Mouse (Mus musculus) layer of hippocampus, adult 2 months (tissue): ENCODE data around the gene Vps37c. TPM values are rescaled to one million over a fixed set of nuclear protein-coding genes. Genes with fewer than 3 reads are reported as not detected.

Experiments used
- DNase-seq, 2 experiments: peaks; one replicate each; pipeline ENCODE4 v3.0.0; 2022; ENCODE audit warnings: low spot score in 2 of 2
- H3K27ac ChIP-seq: fragments of 200-600 bp; 2 replicates; pipeline ENCODE4 v1.8.1; 2022
- H3K4me3 ChIP-seq: fragments of 200-600 bp; 2 replicates; pipeline ENCODE4 v1.8.1; 2022; ENCODE audit warnings: mild to moderate bottlenecking
- CTCF ChIP-seq: fragments of 200-600 bp; conservative IDR thresholded peaks from 2 replicates; pipeline ENCODE4 v1.8.1; 2022; ENCODE audit warnings: antibody characterized with exemption, mild to moderate bottlenecking, moderate library complexity
- total RNA-seq, 2 experiments: library from RNA; stranded (reverse); gene quantifications; 2 replicates each; pipeline ENCODE4 v1.2.3; 2021

The Vps37c gene
- total RNA-seq, 2 experiments from 2014 or later = 21.7 to 22.4 TPM

DNA sequence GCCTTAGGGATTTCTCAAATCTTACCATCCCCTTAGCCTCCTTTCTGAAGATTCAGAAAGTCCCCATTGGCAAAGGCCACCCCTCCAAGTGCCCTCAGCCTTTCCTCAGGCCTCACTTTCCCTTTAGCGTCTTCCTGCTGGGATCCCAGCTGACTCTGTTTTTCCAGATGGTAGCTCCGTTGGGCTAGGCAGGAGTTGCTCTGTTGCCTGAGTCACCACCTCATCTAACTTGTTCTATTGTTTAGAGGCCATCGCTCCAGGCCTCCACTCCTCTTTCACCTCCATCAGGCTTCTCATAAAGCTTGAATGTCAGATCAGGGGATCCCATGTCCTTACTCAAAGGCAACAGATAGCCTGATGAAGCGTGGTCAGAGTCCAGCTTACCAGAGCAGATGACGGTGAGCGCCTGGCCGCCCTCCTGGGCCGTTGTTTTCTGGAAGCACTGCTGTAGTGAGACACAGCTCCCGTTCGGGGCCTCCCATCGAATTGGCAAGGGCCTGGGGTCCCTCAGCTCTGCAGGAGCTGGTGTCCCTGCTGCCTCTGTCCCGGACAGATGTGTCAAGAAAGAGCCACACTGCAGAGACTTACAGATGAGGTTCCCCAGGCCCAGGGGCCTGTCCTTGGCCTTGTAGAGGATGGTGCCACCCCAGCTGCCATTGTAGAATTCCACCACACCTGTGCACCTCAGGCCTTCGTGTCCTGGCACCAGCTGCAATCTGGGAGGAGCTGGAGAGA is 36.3 kb downstream of the Vps37c start:
- H3K27ac ChIP-seq = no peak overlapping the region
- H3K4me3 ChIP-seq = no peak overlapping the region
- no peak for TF ChIP-seq CTCF
- DNase-seq = no peak

DNA sequence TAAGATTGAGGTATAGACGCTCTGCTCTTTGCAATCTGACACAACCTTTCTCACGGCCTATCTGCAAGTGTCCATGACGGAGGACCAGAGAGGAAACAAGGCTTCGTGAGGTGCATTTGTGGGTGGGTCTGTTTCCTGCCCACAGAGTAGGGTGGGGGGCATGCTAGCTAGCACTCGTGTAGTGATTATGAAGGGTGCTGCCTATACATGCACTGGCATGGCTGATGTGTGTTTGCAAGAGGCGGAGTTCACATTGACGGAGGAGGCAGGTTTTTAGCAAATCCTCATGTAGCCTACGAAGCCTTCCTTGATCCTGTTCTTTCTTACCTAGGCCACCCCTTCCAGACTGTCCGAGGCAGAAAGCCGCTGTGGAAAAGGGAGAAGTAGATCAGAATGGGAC is 41.4 kb downstream of the Vps37c start:
- DNase-seq = no peak
- no peak for TF ChIP-seq CTCF
- Histone ChIP-seq H3K27ac (no peak overlapping the region), H3K4me3 (no peak overlapping the region)

DNA sequence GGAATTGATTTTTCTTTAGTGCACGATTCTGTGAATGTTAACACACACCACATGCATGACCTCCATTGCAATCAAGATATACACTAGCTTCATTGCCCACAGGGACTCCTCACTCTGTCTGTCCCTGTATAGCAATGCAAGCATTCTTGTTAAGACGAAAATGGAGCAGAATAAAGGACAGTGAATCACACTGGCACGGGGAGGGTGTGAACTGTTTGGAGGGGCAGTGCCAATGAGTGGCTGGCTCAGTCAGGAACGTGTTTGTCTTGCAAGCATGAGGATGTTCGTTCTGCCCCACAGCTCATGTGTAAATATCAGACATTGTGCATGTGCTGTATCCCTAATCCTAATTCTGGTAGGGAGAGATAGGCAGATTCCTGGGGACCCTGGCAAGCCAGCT is 41.9 kb downstream of the Vps37c start:
- Histone ChIP-seq H3K27ac (no peak overlapping the region), H3K4me3 (no peak overlapping the region)
- no peak for DNase-seq
- no peak for TF ChIP-seq CTCF

DNA sequence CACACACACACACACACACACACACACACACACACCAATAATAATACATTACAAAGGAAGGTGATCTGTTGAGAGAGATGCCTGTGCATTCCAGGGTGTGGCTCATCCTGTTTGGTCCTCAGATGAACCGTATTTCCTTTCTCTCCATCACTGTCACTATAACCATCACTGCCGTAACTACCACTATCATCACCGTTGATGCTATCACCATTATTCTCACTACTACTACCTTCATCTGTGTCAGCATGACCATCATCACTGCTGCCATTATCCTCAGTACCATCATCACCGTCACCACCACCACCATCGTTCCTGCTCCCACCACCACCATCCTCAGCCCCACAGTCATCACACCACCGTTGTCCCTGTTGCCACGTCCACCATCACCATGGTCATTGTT is 43.4 kb downstream of the Vps37c start:
- no peak for TF ChIP-seq CTCF
- DNase-seq = no peak
- no peak overlapping the region for H3K4me3 ChIP-seq
- H3K27ac ChIP-seq = no peak overlapping the region

DNA sequence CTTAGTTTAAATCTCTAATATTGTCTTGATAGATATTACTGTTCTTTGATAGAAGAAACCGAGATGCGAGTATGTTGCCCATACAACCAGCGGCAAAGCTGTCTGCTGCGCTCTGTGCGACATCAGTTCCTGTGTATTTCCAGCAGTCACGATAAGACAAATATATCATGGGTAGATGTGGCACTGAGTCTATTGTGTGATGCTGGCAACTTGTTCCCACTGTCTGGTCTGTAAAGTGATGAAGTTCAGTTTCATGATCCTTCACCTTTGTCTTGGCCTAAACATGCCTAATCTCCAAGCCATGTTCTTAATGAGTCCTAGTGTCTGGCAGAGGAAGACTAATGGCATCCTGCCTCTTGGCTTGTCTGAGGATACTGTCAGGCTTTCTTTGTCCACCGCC is 44.2 kb downstream of the Vps37c start:
- DNase-seq = no peak
- Histone ChIP-seq H3K4me3 (no peak overlapping the region), H3K27ac (no peak overlapping the region)
- no peak for TF ChIP-seq CTCF

DNA sequence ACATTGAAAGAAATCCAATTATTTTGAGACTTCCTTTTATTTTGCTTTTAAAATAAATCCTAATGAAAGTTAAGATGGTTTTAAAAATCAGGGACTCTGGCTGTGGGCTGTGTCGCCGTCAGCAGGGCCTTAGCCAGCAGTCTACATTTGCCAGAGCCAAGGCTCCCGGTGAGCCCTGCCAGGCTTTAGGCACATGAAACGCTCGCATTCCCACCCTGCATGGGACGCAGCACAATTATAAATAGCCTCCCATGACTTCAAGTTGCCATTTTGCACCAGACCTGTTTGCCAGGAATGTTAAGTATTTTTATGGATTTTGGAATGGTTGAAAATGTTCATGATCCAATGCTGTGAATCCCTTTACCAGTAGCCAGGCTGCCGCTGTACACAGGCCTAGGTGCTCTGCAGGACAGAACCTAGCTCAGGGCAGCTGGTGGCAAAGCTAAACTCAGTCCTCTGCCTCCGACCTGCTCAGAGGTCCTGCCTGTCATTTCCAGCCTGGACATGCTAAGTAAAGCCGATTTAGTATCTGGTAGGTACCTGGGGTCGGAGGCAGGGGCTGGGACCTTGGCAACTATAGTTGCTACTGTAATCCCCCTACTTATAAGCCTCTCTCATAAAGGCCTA is 45.1 kb downstream of the Vps37c start:
- DNase-seq = no peak
- Histone ChIP-seq H3K4me3 (no peak overlapping the region), H3K27ac (peak overlapping the region; percentile 14; the same call in 1 of the 2 replicates)
- TF ChIP-seq CTCF = no peak

DNA sequence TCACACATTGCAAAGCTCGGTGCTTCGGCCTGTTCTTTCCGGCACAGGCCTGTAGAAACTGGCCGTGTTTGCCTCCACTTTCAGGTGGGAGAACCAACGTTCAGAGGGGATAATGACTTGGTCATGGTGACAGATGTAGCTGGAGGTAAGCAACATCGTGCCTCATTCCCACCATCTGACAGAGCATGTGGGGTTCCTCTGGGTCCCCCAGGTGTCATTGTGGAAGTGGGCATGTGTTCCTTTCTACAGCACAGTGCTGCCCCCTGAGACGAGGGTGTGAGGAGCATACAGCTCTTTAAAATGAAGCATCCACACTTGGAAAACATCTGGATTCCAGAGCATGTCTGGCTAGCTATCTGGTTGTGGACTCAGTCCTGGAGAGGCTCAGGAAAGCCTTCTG is 46.0 kb downstream of the Vps37c start:
- no peak overlapping the region for H3K27ac ChIP-seq
- TF ChIP-seq CTCF = no peak
- DNase-seq = no peak
- H3K4me3 ChIP-seq = no peak overlapping the region

DNA sequence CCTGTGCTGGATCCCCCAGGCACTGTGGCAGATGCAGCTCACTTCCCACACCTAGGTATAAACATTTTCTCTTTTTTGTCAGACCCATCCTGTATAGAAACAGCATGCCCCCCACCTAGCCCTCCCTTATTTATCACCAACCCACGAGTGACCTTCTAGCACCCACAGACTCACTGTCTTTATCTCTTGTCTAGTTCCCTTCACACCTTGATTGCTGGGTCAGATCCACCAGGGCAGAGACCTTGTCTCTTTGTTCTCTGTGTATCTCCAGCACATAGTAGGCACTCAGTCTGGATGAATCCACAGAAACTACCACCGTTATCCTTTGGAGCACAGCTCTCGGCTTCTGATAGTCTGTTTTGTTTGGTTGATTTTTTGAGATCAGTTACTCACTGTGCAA is 46.5 kb downstream of the Vps37c start:
- no peak for TF ChIP-seq CTCF
- H3K4me3 ChIP-seq = no peak overlapping the region
- no peak overlapping the region for H3K27ac ChIP-seq
- no peak for DNase-seq

DNA sequence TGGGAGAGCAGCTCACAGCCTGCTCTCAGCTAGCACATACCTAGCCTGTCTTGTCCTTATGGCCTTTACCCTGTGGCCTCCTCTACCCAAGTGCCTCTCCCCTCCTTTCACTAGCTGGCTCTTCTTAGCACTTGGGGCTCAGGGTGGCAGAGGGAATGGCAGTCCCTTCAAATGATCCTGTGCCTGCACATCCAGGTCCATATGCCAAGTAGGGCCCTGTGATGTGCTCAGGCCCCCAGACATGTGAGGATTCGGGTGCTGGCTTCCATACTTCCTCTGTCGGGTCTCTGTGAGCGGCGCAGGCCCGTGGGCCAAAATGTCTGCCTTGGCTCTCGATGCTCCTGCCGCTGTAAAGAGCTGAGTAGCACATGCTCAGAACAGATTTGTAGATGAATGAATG is 47.3 kb downstream of the Vps37c start:
- no peak overlapping the region for H3K4me3 ChIP-seq
- TF ChIP-seq CTCF = no peak
- H3K27ac ChIP-seq = no peak overlapping the region
- no peak for DNase-seq

DNA sequence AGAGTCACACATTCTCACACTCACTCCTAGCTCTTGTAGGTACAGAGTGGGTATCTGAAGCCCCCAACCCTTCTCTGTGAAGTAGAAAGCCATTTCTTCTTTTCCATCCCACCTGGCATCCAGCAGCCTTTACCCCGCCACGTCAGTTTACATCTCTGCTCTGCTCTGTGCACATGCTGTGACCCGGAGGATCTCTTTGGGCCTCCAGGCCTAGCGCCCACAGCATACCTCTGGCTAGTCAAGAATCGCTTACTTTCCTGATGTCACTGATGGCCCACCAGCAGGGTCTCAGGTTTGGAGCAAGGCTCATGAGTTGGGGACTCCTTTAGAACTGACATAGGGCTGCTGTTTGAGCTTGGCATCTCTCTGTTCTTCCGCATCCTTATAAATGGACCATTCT is 49.5 kb downstream of the Vps37c start:
- DNase-seq = no peak
- Histone ChIP-seq H3K27ac (no peak overlapping the region), H3K4me3 (no peak overlapping the region)
- no peak for TF ChIP-seq CTCF

DNA sequence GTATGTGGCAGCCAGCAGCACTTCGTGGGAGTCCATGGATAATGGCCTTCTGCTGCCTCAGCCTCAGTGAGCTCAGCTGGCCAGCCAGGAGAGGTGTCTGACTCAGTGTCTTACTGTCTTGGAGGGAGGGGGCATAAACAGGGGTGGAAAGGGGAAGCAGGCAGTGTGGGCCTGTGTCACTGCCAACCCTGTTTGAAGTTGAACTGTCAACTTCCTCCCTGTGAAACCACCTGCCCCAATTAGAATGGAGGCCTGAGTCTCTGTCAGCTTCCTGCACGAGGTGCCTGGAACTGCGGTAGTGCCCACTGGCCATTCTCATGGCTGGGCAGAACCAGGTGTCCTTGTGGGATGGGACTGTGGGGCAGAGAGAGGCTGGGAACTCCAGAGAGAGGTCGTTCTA is 50.3 kb downstream of the Vps37c start, which contains the start of gene Cd5:
Gene Cd5 (minus strand): TSS at position 192 of the 400 bp plus-strand sequence.
- Histone ChIP-seq H3K4me3 (no peak within 1 kb of the TSS), H3K27ac (no peak within 1 kb of the TSS)
- no peak for TF ChIP-seq CTCF

DNA sequence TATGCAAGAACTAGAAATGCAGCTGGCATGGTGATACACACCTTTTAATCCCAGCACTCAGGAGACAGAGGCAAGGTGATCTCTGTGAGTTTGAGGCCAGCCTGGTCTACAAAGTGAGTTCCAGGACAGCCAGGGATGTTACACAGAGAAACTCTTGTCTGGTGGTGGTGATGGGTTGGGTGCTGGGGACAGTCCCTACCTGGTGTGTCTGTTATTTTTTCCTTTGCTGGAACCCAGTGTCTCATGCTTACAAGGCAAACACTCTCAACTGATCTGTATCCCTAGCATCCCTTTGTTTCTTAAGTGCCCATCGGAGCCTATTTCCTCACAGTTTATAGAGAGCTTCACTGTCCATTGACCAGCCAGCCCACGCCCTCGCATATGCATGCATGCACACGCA is 51.4 kb downstream of the Vps37c start:
- TF ChIP-seq CTCF = no peak
- H3K27ac ChIP-seq = no peak overlapping the region
- H3K4me3 ChIP-seq = no peak overlapping the region
- no peak for DNase-seq

More for the DNA sequence above, 50.3 kb downstream of the Vps37c start, which contains the start of gene Cd5:
- DNase-seq = no peak

DNA sequence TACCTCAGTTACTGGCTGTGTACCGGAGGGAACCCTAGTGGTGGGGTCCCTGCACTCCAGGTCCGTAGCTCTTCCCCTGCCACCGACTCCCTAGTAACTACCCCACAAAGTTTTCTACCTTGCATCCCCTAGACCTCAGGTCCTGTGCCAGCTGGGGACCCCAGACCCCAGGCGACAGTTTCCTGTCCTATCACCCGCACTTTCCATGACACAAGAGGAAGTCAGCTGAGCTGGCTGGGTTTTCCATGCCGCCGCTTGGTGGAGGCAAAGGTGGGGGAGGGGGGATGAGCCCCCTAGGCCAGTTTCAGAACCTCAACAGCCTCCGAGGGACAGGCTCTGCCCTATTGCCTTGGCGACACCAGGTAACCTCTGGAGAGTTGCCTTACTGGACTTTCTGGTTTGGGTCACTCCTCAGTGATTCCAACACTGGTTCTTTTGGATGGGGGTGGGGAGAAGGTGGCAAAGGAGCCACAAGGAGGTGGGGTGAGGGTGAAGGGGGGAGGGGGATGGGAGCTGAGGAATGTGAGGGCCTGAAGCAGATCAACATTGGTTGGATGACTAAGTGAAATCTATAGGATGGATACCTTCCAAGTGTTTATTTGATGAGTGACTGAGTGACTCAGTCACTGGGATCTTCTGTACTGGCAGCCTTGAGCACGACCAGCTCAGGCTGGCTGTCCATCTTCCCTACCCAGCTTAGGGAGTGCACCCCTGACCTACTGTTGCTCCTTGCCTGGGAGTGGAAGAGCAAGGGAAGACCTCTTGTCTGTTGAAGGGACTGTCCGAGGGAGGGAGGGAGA is 52.3 kb downstream of the Vps37c start:
- no peak for DNase-seq

More for the DNA sequence above, 52.3 kb downstream of the Vps37c start:
- 0 out of 2 replicates have a peak, but pooled peaks have one; percentile 6 for TF ChIP-seq CTCF
- Histone ChIP-seq H3K4me3 (no peak overlapping the region), H3K27ac (no peak overlapping the region)
